Mouse (Mus musculus) embryonic fibroblast, embryonic 13.5 days (primary cell): ENCODE measurements around the gene Macrod2. TPM values are rescaled to one million over a fixed set of nuclear protein-coding genes. Genes with fewer than 3 reads are reported as not detected.

Experiments
- H3K27ac ChIP-seq: 2 replicates; pipeline ENCODE4 v1.5.1; 2012; ENCODE audit warnings: low read length, control low read depth, inconsistent platforms; ENCODE audit not compliant: insufficient read depth
- H3K4me1 ChIP-seq: 2 replicates; pipeline ENCODE4 v1.6.1; 2011; ENCODE audit warnings: low read length; ENCODE audit not compliant: control insufficient read depth, insufficient read depth
- H3K4me3 ChIP-seq: 2 replicates; pipeline ENCODE4 v1.5.1; 2011; ENCODE audit warnings: mild to moderate bottlenecking, control low read depth, low read length; ENCODE audit not compliant: insufficient read depth
- CTCF ChIP-seq: IDR thresholded peaks from 2 replicates; pipeline ENCODE4 v1.5.1; 2011; ENCODE audit warnings: mild to moderate bottlenecking, control low read depth, low read length, moderate library complexity, borderline replicate concordance; ENCODE audit not compliant: insufficient read depth
- POLR2A ChIP-seq: IDR thresholded peaks from 2 replicates; pipeline ENCODE4 v1.6.1; 2011; ENCODE audit warnings: low read depth, mild to moderate bottlenecking, control low read depth, low read length, moderate library complexity
- polyA plus RNA-seq: library from polyadenylated mRNA; stranded (reverse); fragments of >200 nt; gene quantifications from 2 replicates; pipeline ENCODE4 v1.2.4, GENCODE M21; 2011; ENCODE audit warnings: low read depth; ENCODE audit not compliant: missing spikeins, insufficient read length

Macrod2 gene
- polyA plus RNA-seq, 1 experiment: 8.6 TPM

GRCm38 (mm10) chr2:140775448-140776101 is 380.5 kb downstream of the Macrod2 start:
- H3K27ac ChIP-seq: no peak overlapping the region
- TF ChIP-seq CTCF (no peak), POLR2A (no peak)
- H3K4me3 ChIP-seq: no peak overlapping the region
- no peaks in the 10 kb centered on the region for H3K4me1 ChIP-seq

DNA sequence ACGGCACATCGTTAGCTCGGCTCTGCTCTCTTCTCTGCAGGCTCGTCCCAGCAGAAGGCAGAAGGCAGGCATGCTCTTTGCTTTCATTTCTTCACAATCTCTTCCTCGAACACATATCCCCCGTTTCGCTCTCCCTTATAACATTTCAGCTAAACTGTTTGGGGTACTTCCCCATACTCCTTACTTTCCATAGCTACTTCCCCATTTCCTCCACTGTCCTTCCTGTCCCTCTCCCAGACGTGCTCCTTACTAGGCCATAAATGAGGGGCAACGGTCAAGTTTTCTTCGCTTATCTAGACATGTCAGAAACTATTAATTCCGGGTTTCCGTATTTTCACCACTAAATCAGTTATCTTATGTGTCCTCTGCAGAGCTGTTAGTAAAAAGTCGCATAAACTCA is 383.1 kb downstream of the Macrod2 start:
- no peak overlapping the region for H3K4me3 ChIP-seq
- TF ChIP-seq POLR2A: no peak
- H3K4me1 ChIP-seq: no peaks in the 10 kb centered on the region
- H3K27ac ChIP-seq: no peak overlapping the region

DNA sequence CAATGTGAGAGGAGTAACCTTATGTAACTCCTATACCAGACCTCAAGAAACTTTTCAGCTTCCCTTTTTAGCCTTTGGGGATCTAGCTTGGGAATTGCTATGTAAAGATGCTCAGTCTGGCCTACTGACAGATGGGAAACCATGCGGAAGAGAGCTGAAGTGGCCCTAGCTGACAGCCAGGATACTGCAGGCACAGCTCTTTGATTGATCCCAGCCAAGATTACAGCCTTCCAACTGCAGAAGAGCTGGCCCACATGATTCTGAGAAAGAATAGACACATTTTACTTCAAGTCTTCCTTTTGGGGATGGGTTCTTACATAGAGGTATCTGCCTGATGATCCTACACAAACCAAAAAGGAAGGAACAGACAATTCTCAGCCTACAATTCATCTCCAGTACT is 387.9 kb downstream of the Macrod2 start:
- no peak overlapping the region for H3K4me3 ChIP-seq

DNA sequence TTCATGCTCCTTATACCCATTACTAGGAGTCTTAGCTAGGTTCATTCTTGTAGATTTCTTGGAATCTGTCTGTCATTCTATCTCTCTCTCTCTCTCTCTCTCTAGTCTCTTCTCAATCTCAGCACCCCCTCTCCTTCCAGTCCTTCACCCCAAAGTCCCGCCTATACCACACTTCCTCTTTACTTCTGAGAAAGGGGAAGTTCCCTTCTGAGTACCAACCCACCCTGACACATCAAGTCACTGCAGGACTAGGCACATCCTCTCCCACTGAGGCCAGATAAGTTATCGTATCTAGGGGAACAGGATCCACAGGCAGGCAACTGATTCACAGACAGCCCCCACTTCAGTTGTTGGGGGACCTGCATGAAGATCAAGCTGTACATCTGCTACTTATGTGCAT is 389.5 kb downstream of the Macrod2 start:
- H3K27ac ChIP-seq: no peak overlapping the region
- TF ChIP-seq POLR2A (no peak), CTCF (no peak)
- H3K4me3 ChIP-seq: no peak overlapping the region
- H3K4me1 ChIP-seq: no peaks in the 10 kb centered on the region

More for the DNA sequence above, 387.9 kb downstream of the Macrod2 start:
- Histone ChIP-seq H3K27ac (no peak overlapping the region), H3K4me1 (no peaks in the 10 kb centered on the region)
- no peak for TF ChIP-seq CTCF
- TF ChIP-seq POLR2A: no peak

DNA sequence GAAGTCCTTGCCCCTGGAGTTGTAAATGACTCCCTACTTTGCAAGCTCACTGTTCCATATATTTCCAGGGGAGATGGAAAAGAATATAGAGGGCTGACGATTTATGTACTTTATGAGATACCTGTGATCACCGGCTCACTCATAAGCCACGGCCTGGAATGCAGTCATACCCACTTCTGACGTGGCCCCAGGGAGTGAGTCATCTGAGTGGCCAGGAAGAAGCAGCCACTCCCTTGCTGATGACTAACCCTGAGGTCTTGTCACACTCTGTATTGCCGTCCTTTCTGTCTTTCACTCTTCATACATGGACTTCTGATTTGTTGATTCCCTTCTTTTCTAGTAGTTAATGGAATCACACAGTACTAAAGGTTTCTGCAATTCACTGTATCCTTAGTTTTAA is 395.3 kb downstream of the Macrod2 start:
- Histone ChIP-seq H3K4me3 (no peak overlapping the region), H3K4me1 (no peaks in the 10 kb centered on the region), H3K27ac (no peak overlapping the region)
- TF ChIP-seq CTCF: no peak
- no peak for TF ChIP-seq POLR2A

DNA sequence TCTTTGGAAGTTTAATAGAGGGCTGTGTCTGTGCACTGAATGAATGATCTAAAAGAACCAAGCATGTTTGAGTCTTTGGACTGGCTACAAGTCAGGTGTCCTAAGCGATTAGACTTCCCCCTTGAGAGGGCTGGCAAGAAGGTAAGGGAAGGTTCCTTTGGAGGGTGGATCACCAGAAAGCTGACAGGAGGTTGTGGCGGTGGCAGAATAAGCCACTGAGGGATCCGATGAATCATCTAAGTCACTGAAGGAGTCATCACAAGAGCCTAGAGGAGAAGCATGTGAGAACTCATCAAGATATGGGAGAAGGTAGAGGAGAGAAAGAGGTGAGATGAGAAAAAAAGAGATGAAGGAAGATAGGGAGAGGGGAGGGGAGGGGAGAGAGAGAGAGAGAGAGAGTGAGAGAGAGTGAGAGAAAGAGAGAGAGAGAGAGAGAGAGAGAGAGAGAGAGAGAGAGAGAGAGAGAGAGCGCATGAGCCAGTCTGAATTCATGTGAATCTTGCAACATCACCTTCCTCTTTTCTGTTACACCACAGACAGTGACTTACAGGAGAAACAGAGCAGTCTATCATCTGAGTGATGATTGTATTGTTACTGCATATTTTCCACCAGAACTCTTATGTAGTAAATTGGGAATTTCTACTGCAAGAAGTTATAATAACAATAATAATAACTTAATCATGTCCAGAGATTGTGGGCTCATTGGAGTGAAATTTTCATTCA is 398.9 kb downstream of the Macrod2 start:
- Histone ChIP-seq H3K4me1 (no peaks in the 10 kb centered on the region), H3K4me3 (no peak overlapping the region), H3K27ac (no peak overlapping the region)
- TF ChIP-seq CTCF (no peak), POLR2A (no peak)

DNA sequence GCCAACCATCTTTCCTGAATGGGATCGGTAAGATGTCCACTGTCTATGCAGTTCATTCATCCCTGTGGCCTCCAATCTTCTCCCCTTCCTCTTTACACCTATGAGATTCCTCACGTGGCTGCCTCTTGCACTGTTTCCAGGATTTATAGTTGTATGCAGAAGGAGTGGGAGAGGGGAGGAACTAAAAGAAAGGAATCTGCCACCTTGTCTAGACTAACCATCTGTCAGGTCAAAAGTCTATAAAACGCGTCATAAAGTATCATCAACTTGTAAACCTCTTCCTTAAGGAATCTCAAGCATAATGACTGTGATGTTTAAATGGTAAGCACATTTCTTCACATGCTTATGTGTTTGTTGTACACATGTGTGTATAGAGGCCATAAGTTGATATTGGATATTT is 416.6 kb downstream of the Macrod2 start:
- no peak overlapping the region for H3K4me3 ChIP-seq
- no peaks in the 10 kb centered on the region for H3K4me1 ChIP-seq
- TF ChIP-seq CTCF: no peak
- TF ChIP-seq POLR2A: no peak

DNA sequence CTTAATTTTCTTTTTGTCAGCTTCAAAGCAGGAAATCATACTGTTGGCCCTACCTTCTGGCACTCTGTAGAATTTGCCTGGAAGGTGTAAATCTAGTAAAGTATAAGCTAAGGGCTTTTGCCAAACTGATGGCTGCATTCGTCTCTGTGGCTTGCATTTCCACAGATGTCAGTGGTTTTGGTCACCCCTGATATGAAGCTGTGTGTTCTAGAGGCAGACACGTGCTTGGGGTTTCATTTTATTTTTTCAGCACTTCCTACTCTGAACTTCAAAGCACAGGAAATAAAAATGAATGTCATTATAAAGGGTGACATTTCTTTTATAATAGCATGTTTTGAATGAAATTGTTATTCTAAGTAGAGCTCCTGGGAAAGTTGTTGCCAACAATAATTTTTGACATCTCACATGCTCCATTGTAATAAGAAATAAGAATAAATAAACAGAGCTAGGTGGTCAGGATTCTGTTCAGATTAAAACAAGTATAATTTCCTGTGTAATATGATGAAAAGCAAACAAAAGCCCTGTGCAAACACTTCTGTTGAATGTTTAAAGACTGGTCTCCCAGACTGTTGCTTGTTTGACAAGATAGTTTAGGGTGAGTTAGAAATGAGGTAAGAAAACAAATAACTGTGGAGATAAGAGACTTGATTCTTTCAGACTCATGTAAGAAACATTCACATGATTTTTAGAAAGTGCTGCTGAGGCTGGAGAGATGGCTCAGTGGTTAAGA is 424.4 kb downstream of the Macrod2 start:
- TF ChIP-seq POLR2A: no peak
- TF ChIP-seq CTCF: no peak
- no peak overlapping the region for H3K27ac ChIP-seq

More for the DNA sequence above, 416.6 kb downstream of the Macrod2 start:
- H3K27ac ChIP-seq: no peak overlapping the region

GRCm38 (mm10) chr2:140822378-140822777 is 427.3 kb downstream of the Macrod2 start:
- H3K27ac ChIP-seq: no peak overlapping the region
- no peaks in the 10 kb centered on the region for H3K4me1 ChIP-seq
- no peak overlapping the region for H3K4me3 ChIP-seq
- no peak for TF ChIP-seq POLR2A
- no peak for TF ChIP-seq CTCF

More for the DNA sequence above, 424.4 kb downstream of the Macrod2 start:
- Histone ChIP-seq H3K4me3 (no peak overlapping the region), H3K4me1 (no peaks in the 10 kb centered on the region)

DNA sequence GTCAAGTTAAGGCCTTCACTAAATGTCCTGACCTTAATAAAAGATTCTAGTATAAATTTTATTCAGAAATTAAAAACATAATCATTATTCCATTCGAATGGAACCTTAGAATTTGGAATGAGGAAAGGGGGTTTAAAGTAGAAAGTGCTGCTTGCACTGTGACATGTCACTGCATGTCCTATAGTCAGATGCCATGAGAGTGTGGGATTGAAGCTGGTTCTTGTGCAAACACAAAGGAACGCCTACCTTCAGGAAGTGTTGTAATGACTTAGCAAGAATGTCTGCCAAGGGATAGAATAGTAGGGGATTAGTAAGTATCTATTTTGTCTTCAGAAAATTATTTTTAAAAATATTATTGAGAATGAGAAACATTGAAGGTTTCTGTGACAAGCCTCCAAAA is 431.1 kb downstream of the Macrod2 start:
- no peaks in the 10 kb centered on the region for H3K4me1 ChIP-seq
- no peak overlapping the region for H3K27ac ChIP-seq
- H3K4me3 ChIP-seq: no peak overlapping the region
- TF ChIP-seq POLR2A (no peak), CTCF (no peak)

DNA sequence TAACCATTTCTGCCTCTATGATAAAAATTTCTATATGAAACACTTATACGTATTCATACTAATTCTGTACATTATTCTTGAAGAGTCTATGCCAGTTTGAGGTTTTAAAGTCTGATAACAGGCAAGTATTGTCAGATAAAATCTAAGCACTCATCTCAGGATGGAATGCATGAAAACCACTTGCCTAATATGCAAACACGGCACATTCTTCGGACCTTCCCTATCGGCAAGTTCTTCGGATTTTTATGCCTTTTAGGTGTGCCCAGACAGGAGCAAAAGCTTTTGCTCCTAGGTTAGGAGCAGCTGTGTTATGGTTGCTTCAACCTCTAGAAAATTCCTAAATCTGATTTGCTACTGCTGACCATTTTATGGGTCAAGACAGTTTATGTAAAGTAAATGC is 433.8 kb downstream of the Macrod2 start:
- no peak overlapping the region for H3K27ac ChIP-seq
- H3K4me1 ChIP-seq: no peaks in the 10 kb centered on the region
- no peak overlapping the region for H3K4me3 ChIP-seq
- TF ChIP-seq CTCF (no peak), POLR2A (no peak)
